Mouse (Mus musculus): ENCODE measurements around the gene Pax4. TPM values are rescaled to one million over a fixed set of nuclear protein-coding genes. Genes with fewer than 3 reads are reported as not detected.

Gene Pax4
- polyA plus RNA-seq, 1 experiment = not detected

- DNase-seq (ENCODE audit: extremely low spot score in 1 of 2, low spot score in 1 of 2) = no peak
Observed at GRCm38 (mm10) chr6:28398726-28399125, 50.4 kb downstream of the Pax4 start.

DNA sequence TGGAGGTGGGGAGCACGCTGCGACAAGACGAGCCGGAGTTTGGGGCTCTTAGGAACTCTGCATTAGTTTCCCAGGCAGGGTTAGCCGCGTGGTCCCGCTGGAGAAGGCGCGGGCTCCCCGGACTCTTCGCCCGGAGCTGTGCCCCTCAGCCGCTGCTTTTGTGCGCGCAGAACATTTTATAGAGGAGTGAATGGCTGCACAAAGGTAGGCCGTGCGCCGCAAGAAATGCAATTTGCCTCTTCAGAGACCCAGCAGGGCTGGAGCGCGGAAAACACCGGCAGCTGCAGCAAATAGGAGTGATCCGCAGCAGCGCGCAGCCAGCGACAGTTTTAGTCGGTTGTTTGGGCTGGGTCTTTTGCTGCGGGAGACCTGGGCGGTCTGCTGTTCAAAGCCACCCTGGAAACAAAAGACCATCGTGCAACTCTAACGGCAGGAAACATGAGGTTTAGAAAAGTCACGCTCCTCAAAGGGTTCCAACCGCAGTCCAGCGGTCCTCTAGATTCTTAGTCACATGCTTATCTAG is 51.4 kb downstream of the Pax4 start, which contains the start of gene Zfp800:
Gene Zfp800 (minus strand): TSS at position 325 of the 523 bp plus-strand sequence.
- DNase-seq (ENCODE audit: extremely low spot score in 1 of 2, low spot score in 1 of 2) = no peak

GRCm38 (mm10) chr6:28396853-28397457 is 52.2 kb downstream of the Pax4 start:
- DNase-seq (ENCODE audit: extremely low spot score in 1 of 2, low spot score in 1 of 2) = no peak

DNA sequence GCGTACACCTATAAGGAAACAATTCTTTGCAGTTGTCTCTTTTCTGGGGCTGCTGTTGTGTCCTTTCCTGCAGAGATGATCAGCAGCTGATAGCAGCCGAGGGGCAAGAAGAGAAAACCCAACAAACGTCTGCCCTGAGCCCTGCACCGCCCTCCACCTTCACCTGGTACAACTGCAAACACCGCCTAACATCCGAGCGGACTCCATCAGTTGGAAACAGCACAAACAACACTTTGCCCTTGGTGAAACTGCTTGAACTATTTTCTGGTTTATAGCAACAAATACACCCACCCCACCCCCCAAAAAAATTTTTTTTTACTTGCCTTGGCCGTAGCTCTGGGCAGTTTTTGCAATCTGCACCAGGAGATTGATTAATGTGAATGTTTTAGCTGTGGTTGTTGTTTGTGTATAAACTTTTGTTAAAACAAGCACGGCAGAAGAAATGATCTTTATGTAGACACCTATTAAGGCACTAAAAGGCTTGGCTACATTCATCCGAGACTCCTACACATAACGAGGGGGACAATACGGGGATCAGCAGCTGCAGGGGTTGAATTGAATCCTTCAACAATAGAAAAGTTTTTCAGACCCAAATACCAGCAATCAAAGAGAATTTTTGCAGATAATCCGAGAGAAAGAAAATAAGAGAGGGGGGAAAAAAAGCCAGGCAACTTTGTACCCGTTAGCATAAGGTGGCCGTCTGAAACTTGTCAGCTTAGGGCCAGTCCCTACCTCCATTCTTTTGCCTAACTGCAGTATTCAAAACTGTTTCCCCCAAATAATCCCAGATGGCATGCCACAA is 52.9 kb downstream of the Pax4 start:
- no peak for DNase-seq (ENCODE audit: extremely low spot score in 1 of 2, low spot score in 1 of 2)

Other genes starting within 250 kb of the Pax4 start
- gene Zfp800, start 51.3 kb downstream of the Pax4 start, polyA plus RNA-seq (2012; rRNA removed) = 7.2 and 8.5 TPM in 2 replicates
- gene Arf5, start 25.8 kb downstream of the Pax4 start, polyA plus RNA-seq (2012; rRNA removed) = 400 and 444 TPM in 2 replicates
- gene Fscn3, start 21.6 kb downstream of the Pax4 start, polyA plus RNA-seq (2012; rRNA removed) = 0.04 TPM in 1 of 2 replicates, not detected in the other
- gene Gcc1, start 21.0 kb downstream of the Pax4 start, polyA plus RNA-seq (2012; rRNA removed) = 9.0 and 9.4 TPM in 2 replicates
- gene Snd1, start 25.8 kb upstream of the Pax4 start, polyA plus RNA-seq (2012; rRNA removed) = 67.8 and 69.7 TPM in 2 replicates

All from frontal cortex, adult 2 months (tissue).